Mouse (Mus musculus): Measurements from ENCODE around the gene Rab3gap1. TPM values are rescaled to one million over a fixed set of nuclear protein-coding genes. Genes with fewer than 3 reads are reported as not detected.

Gene Rab3gap1
- 18.2 and 23.2 TPM in 2 replicates for polyA plus RNA-seq (2012; rRNA removed)

DNA sequence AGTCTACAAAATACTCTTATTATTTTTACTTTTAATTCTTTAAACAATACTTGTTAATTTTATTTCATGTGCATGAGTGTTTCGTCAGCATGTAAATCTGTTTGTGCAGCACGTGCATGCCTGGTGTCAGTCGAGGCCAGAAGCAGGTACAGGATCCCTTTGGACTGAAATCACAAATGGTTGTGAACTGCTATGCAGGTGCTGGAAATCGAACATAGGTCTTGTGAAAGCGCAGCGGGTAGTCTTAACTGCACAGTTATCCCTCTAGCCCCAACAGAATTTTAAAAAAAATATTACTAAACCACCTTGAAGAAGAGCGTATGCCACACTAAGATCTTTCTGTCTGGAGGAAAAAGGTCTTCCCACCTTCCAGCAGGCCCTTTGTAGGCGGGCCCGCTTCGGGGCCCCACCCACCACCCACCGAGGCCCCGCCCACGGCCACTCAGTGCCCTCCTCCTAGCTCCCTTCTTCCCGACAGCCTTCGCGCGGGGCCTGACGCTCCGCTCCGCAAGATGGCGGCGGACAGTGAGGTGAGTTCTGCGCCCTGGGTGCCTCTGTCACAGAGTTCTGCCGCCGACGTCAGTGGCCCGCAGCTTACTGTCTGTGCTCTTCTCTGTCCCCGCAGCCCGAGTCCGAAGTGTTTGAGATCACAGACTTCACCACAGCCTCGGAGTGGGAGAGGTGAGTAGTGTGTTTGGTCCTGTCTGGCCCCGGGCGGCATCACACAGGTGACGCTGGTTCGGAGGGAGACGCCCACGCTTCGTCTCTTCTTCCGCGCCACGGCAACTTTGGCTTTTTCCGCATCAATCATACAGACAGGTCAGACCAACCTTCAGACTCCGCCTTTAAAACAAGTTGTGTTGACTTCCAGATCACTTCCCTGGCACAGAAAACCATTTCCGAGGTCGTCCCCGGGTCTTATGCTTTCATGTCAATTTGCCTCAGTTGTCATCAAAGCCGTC is at the start of gene Rab3gap1:
Rab3gap1 (plus strand) TSS at position 474 of the 962 bp plus-strand sequence.

DNA sequence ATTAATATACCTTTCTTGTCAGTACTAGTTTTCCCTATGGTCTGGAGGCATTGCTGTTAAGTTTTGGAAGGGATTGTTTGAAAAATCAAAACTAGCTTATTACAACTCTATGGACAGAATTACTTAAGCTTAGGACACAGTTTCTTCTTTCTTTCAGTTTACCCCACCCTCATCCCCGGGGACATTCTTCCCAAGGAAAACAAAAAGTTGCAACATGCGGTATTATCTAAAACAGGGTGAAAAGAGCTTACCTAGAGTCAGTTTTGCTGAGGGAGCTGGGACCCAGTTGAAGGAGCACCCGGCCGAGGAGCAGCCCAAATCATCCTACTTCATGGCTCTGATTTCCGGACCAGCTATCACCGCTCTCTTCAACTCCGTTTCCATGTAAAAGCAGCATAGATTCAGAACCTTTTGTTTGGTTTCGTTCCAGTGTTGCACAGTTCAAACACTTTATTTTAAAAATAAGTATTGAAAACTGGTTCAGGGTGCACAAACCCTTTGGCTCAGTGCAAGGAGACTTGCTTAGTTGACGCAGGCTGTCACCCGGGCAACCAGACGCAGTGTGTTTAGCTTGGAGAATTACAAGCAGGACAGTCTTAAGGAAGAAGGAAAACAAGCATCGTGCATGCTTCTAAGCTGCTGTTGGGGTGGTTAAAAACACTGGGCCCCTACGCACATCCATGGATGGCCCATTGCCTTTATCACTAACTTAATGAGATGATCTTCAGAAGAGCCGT is 13.9 kb upstream of the Rab3gap1 start, which contains the start of gene Map3k19:
Map3k19 (minus strand) TSS at position 546 of the 737 bp plus-strand sequence.

Other genes starting within 250 kb of the Rab3gap1 start
- 0.41 and 0.79 TPM in 2 replicates for gene Tmem163, start 189.2 kb upstream of the Rab3gap1 start, polyA plus RNA-seq (2012; rRNA removed)
- gene Acmsd, start 139.4 kb upstream of the Rab3gap1 start, polyA plus RNA-seq (2012; rRNA removed) = not detected in 2 replicates
- gene Ccnt2, start 94.6 kb upstream of the Rab3gap1 start, polyA plus RNA-seq (2012; rRNA removed) = 13.6 and 14.7 TPM in 2 replicates
- gene Map3k19, start 13.7 kb upstream of the Rab3gap1 start, polyA plus RNA-seq (2012; rRNA removed) = 0.09 and 0.14 TPM in 2 replicates
- gene Zranb3, start 234.3 kb downstream of the Rab3gap1 start, polyA plus RNA-seq (2012; rRNA removed) = 0.77 and 1.3 TPM in 2 replicates
- gene R3hdm1, start 234.5 kb downstream of the Rab3gap1 start, polyA plus RNA-seq (2012; rRNA removed) = 27.7 and 32.8 TPM in 2 replicates

Measured in colon, adult 2 months (tissue).